Mouse (Mus musculus): ENCODE measurements around the gene Nrcam.

Nrcam gene

DNA sequence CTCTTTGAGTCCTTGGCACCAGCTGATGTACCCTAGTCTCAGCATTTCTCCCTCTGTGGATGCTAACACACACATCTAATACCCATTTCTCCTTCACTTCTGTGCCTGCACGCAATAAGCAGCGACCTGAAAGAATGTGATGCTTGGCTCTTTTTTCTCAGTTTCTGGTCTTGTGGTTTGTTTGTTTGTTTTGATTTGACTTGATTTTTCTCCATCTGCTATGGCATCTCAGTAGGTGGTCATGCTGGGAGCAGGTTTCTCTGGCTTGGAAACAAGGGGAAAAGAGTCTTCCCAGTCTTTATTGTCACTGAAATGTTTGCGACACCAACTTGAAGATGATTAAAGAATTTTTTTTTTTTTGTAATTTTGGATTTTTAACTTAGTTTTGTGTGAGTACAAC lies 192.8 kb downstream of the Nrcam start:
- DNase-seq = no peak

DNA sequence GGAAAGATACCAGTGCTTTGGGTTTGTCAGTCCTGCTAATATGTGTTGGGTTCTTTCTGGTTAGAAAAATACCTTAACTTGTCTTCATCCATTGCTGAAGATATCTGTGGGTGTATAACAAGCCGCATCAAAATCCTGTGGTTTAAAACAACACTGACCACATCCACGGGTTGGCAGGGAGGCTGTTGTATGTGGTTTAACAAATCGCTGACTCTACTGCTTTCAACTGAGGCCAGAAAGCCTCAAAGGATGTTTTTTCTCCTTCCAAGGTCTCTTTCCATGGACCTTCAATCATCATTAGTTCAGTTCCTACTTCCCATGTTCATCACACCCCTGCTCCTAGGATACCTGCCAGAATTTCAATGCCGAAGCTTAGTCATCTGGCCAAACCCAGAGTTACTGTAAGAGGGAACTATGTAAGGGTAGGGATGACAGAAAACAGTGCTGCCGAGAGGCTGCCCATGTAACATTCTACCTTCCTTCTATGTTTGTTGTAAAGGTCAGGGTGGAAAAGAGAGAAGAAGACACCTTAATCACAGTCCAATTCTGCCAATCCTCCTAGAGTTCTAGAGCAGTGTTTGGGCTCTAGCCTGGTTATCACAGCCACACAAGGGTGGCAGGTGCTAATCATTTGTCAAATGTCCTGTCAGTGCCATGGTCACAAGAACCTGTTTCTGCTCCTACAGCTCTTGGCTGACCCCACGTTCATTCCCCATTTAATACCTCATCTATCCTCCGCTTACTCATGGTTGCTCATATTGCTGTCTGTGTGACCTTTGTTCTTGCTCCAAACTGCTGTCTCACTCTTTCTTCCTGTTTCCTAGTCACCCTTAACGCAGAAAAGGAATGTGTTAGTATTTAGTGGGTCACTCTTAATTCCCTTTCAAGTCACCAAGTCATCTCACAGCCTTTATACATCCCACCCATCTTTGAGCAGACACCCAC lies 196.2 kb downstream of the Nrcam start:
- DNase-seq = no peak

- no peak for DNase-seq
Measured at GRCm38 (mm10) chr12:44528391-44529016, 199.8 kb downstream of the Nrcam start.

DNA sequence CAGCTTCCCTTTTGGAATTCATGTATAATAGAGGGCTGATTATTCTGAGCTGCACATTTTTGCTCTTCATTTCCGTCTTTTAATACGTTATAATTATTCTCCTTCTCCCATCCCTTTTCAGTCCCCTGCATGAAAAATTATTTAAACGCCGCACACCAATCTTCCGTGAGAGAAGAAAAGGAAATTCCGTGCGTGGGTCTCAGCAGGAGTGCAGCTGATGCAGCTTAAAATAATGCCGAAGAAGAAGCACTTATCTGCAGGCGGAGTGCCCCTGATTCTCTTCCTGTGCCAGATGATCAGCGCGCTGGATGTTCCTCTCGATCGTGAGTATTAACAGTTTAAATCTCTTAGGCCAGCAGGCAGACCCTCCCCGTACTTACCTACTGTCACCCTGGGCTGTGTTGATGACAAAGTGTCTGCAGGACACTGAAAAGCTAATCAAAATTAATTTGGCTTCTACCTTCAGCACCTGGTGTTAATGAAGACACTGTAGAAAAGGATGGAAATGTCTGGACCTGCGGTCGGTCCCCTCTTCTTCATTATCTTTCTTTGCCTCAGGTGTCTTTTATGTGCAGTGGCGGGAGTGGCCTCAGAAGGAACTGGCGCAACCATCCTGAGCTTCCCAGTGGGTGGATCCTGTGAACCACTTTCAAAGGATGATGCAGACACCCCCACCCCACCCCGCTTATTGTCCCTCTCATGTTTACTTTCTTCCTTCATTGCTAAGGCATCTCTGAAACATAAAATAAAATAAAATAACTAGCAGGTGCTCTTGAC lies 203.8 kb downstream of the Nrcam start:
- DNase-seq = no peak

DNA sequence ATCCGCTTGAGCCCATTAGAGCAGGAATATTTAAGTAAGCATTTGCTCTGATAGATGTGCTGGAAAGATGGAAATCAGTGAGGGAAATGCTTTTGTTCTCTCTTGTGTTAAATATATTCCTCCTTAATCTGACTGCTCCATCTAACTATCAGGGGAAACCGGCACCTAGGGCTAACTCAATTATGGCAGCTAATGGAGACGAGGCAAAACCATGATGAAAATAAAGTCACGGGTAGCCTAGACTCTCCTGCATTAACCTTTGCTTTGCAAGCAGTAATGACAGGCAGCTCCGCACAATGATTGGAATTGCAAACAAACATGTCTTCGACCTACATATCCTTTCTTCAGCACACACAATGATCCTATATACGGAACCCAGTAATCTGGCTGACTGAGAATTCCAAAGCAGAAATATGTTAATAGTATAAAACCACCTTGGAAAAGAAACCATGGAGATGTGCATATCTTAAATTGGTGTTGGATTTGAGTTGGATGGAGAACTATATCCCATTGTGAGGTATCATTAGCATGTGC lies 205.5 kb downstream of the Nrcam start:
- no peak for DNase-seq

DNA sequence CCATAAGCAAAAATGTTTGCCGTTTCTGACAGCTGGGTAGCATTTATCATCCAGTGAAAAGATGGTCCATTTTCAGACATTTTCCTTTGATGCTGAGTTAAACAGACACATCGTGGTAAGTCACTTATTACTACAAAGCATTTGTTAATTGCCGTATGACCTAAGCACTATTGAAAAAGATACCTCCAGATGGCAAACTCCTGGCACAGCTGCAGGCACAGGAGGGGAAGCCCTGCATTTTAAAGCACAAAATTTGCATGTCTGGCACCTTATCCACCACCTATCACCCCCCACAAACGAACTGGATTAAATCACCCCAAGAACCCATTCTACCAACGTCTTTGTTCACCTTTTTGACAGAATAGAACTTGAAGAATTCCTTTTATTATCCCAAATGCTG lies 206.9 kb downstream of the Nrcam start:
- DNase-seq = no peak

GRCm38 (mm10) chr12:44547721-44548369 lies 219.2 kb downstream of the Nrcam start:
- DNase-seq = peak; percentile 67 to 91

DNA sequence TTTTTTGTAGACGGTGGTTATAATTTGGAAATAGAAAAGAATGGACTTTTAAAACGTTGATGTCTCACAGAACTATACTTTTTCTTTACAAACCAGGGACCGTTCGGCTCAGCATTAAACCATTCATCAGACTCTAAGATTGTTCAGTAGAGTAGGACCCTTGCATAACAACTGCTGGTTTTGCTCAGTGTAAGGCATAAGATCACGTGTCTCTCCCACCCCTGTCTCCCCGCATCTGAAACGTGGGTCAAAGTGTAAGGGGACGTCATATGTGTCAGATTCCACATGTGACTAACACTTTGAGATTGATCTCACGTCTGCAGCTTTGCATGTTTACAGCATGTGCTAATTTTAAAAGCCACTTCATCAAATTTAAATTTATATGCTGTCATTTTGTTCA lies 219.8 kb downstream of the Nrcam start:
- no peak for DNase-seq

DNA sequence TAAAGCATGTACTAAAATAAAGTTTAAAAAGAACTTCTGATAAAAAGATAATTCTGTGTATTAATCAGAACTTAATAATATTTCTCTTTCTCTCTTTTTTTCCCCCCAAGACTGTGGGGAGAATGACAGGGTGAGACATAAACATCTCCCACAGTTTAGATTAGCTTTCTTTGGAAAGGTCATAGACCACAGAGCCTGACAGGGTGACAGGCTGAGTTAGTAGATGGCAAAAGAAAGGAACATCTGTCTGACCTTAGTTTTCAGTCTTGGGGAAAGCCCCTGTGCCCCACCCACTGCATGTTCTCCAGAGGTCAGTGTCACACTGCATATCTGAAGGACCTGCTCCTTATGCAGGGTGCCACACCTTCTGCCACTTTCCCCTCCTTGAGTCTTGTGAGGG lies 222.9 kb downstream of the Nrcam start:
- no peak for DNase-seq

DNA sequence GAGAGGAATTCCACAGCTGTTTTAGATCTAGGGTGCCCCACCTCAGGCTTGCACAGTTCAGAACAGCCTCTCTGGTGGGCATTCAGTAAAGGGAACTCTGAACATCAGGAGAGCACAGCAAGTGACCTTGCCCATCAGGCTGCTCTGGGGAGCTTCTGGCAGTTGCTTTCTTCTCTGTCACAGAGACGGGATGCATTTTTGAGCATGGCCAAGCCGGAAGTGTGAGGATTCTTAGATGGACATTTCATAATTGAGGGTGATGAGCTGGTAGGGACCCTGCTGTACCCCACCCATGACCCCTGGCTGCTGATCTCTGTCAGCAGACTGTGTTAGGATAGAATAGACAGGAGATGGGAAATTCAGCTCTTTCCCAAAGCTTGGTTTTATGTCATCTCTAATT lies 225.4 kb downstream of the Nrcam start:
- no peak for DNase-seq

DNA sequence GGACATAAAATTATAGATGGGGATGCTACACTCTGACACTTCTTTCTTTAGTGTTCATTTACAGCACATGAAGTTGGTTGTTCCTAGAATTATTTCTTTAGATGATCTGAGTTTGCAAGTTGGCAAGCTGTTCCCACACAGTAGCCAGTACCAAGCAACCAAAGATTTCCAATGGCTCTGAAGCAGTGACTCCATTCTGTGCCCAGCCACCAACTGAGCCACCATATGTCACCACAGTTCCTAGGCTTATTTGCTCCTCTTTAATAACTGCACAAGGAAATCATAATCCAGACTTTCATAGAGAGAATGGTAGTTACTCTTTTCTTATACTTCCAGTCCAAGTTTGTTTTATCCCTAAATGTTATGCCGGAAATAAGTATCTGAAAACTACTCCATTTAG lies 226.1 kb downstream of the Nrcam start:
- DNase-seq = no peak

DNA sequence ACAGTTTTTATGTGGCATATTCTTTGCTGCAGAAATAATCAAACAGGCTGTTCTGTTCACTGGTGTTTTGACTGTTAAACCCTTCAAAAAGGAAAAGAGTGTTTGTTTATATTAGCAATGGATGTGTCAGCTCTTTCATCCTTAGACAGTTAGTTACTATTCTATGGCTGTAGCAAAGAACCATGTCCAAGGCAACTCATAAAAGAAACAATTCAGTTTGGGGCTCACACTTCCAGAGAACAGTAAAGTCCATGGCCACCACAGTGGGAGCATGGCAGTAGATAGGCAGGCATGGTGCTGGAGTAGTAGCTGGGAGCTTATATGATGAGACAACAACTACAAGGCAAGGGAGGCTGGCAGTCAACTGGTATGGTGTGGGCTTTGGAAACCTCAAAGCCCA lies 231.3 kb downstream of the Nrcam start:
- DNase-seq = no peak

GRCm38 (mm10) chr12:44570070-44570469 lies 241.4 kb downstream of the Nrcam start:
- no peak for DNase-seq

GRCm38 (mm10) chr12:44572664-44573063 lies 244.0 kb downstream of the Nrcam start:
- no peak for DNase-seq

DNA sequence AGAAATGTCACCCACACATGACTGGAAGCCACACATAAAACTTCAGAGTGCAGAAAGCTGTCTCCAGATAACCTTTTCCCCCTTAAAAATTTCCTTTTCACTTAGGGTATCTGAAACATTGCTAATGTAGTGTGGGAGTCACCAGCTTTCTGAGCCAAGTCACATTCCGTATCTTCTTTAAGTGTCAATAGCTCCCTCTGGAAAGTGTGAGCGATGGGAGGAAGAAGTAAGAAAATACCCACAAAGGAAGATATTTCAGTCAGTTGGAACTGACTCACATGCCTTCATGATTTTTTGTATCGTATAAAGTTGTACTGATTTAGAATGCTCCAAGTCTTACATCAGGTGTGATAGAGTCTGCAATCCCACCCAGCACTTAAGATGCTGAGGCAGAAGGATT lies 245.5 kb downstream of the Nrcam start:
- DNase-seq = no peak

DNA sequence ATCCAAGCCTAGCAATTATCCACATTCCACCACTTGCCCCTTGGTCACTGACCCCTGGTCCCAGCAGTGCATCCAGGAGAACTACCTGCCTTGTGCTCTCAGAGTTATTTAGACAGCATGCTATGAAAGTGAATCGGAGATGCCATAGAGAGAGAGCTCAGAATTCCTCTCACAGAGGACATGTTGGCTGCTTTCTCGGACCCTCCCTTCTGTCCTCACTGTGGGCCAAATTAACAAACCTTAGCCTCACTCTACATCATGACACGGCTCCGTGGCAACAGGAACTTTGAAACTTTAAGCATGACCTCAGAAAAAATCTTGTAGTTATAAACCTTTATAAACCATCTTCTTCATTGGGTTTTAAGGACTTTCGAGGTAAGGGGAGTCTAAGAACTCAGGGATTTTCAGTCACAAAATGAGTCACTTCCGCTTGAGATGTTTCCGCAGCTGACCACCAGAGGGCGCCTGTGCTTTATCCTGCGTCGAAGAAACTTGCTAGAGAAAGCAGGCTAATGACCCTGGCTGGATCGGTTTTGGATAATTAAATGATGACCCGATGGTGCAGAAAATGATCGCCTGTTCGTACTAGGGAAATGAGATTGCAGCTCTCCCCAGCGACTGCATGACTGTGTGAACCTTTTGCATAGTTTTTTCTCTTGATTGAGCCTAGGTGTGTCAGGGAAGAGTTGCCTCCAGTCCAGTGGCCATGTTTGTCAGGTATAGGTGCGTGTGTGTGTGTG lies 272.9 kb downstream of the Nrcam start:
- peak; percentile 65 to 75 for DNase-seq

- DNase-seq = no peak
Measured at GRCm38 (mm10) chr12:44602269-44602957, 273.7 kb downstream of the Nrcam start.

- DNase-seq = no peak
Measured at GRCm38 (mm10) chr12:44602958-44603331, 274.3 kb downstream of the Nrcam start.

- DNase-seq = no peak
Measured at GRCm38 (mm10) chr12:44617001-44617421, 288.3 kb downstream of the Nrcam start.

- no peak for DNase-seq
Measured at GRCm38 (mm10) chr12:44617488-44617887, 288.8 kb downstream of the Nrcam start.

DNA sequence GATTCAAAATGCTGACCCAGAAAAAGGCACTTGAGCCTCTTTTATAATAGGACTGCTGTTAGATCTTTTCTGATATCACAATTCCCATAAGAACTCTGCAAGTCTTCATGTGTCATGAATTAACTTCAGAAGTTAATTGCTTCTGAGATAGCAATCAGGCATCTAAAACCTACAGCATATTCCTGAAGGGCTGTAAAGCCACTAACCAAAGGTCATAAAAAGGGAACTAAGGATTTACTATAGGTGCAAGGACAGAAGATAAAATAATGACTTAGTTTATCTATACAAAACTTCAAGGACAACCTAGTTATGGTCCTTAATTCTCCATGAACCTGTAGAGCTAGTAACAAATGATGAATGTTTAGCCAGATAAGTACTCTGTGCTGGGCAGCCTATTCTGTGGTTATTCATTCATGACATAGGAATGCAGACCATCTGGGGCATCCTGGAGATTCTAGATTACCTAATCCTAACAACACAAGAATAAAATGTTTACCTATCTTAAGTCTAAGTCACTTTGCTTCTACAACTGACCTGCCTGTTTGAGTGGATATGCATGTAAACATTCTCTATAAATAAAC lies 310.7 kb downstream of the Nrcam start:
- DNase-seq = peak in 1 of 2 experiments; percentile 4
